Mouse (Mus musculus) myocyte (in vitro differentiated cells): ENCODE measurements around the gene Sprn.

Experiments used
- E2F4 ChIP-seq: IDR thresholded peaks from one replicate; pipeline ENCODE4 v1.6.1; 2011; ENCODE audit warnings: mild to moderate bottlenecking, control low read depth, moderate library complexity; ENCODE audit not compliant: insufficient read depth
- MAX ChIP-seq: IDR thresholded peaks from one replicate; pipeline ENCODE4 v1.6.1; 2011; ENCODE audit warnings: low read depth, mild to moderate bottlenecking, control low read depth
- MYOD1 ChIP-seq, 3 experiments: IDR thresholded peaks; one replicate each; pipeline ENCODE4 v1.6.1; 2011; ENCODE audit warnings: control low read depth in 2 of 3, low read depth in 2 of 3, mild to moderate bottlenecking in 2 of 3, moderate library complexity in 1 of 3; ENCODE audit not compliant: insufficient read length in 2 of 3, control insufficient read depth in 1 of 3
- MYOG ChIP-seq, 3 experiments: IDR thresholded peaks; one replicate each; pipeline ENCODE4 v1.6.1; 2011; ENCODE audit warnings: control low read depth in 2 of 3, low read depth in 2 of 3, mild to moderate bottlenecking in 2 of 3; ENCODE audit not compliant: insufficient read length in 2 of 3, control insufficient read depth in 1 of 3, insufficient read depth in 1 of 3
- POLR2A ChIP-seq: IDR thresholded peaks from one replicate; pipeline ENCODE4 v1.6.1; 2011; ENCODE audit warnings: low read depth, mild to moderate bottlenecking, control low read depth, moderate library complexity; ENCODE audit not compliant: insufficient read length
- SRF ChIP-seq: IDR thresholded peaks from one replicate; pipeline ENCODE4 v1.6.1; 2011; ENCODE audit warnings: low read depth; ENCODE audit not compliant: control insufficient read depth, insufficient read length
- TCF12 ChIP-seq: IDR thresholded peaks from one replicate; pipeline ENCODE4 v1.6.1; 2011; ENCODE audit warnings: mild to moderate bottlenecking, control low read depth; ENCODE audit not compliant: poor library complexity, insufficient read depth, severe bottlenecking
- TCF3 ChIP-seq: IDR thresholded peaks from one replicate; pipeline ENCODE4 v1.6.1; 2011; ENCODE audit warnings: low read depth, control low read depth; ENCODE audit not compliant: insufficient read length
- USF1 ChIP-seq: IDR thresholded peaks from one replicate; pipeline ENCODE4 v1.6.1; 2011; ENCODE audit warnings: low read depth, mild to moderate bottlenecking, control low read depth, moderate library complexity

DNA sequence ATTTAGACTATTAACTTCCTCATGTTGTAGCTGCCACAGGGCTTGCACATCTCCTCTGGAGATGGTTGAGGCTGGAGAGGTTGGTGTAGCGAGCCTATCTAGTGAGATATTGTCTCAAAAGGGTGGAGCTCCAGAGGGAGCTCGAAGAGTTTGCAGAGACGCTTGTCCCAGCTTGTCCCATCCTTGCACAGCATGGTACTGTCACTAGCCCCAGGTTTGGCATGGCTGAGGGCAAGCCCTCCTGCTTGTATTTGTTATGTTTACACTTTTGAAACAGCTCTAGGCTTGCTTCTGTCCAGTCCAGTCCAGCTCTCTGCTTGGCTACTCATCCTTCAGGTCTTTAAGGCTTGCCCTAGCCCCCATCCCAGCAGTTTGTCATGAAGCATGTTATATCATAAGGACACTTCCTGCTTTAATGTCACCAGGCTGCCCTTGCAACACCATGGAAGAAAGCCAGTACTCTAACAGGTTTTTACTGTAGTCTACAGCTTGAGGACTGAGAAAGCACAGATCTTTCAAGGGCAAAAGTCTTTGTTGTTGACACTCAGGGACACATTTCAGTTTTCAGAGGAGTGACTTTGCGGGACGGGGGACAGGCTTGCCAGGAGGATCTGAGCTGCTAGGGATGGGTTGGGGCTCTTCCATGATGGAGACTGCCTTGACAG is 19.4 kb downstream of the Sprn start:
- TF ChIP-seq TCF12 (no peak), POLR2A (no peak), MAX (no peak), MYOG (IDR thresholded peaks at IDR 0.05; ENCODE audit: control insufficient read depth in 1 of 3, insufficient read depth in 1 of 3, insufficient read length in 2 of 3, low read depth in 2 of 3) (no peak), USF1 (no peak), TCF3 (no peak), E2F4 (no peak), SRF (no peak), MYOD1 (IDR thresholded peaks at IDR 0.05; ENCODE audit: control insufficient read depth in 1 of 3, insufficient read length in 2 of 3, low read depth in 2 of 3) (no peak)
